Mouse (Mus musculus) G1E (cell line): ENCODE data around the gene Lsm14b. TPM values are rescaled to one million over a fixed set of nuclear protein-coding genes. Genes with fewer than 3 reads are reported as not detected.

Experiments used
- ATAC-seq: 2 replicates; pipeline ENCODE4 v1.8.0; 2016; ENCODE audit warnings: mild to moderate bottlenecking; ENCODE audit not compliant: insufficient number of reproducible peaks, poor library complexity, low FRiP score, severe bottlenecking; ENCODE audit errors: extremely low read depth
- DNase-seq: peaks from one replicate; pipeline ENCODE4 v3.0.0; 2012; ENCODE audit warnings: low spot score
- H3K27me3 ChIP-seq: 2 replicates; pipeline ENCODE4 v1.6.1; 2012; ENCODE audit warnings: mild to moderate bottlenecking, low read length, inconsistent platforms; ENCODE audit not compliant: insufficient read depth
- H3K36me3 ChIP-seq: replicated peaks from 2 replicates; pipeline ENCODE3; 2012; ENCODE audit warnings: mild to moderate bottlenecking, inconsistent platforms
- H3K4me1 ChIP-seq: 2 replicates; pipeline ENCODE4 v1.6.1; 2012; ENCODE audit warnings: low read depth, low read length, inconsistent platforms, mixed read lengths; ENCODE audit not compliant: insufficient read depth
- H3K4me3 ChIP-seq: 2 replicates; pipeline ENCODE4 v1.5.1; 2012; ENCODE audit warnings: low read depth, mild to moderate bottlenecking, inconsistent platforms, low read length, moderate library complexity, mixed read lengths
- H3K9me3 ChIP-seq: replicated peaks from 2 replicates; pipeline ENCODE4 v1.6.1; 2012; ENCODE audit warnings: inconsistent platforms
- CTCF ChIP-seq: IDR thresholded peaks from 2 replicates; pipeline ENCODE4 v1.5.1; 2012; ENCODE audit warnings: low read depth, low read length, inconsistent platforms, mixed read lengths
- GATA1 ChIP-seq: IDR thresholded peaks from 2 replicates; pipeline ENCODE4 v1.6.1; 2012; ENCODE audit warnings: borderline replicate concordance, low read length, inconsistent platforms, mixed read lengths
- GATA2 ChIP-seq: IDR thresholded peaks from 2 replicates; pipeline ENCODE4 v1.6.1; 2012; ENCODE audit warnings: low read depth, low read length, inconsistent platforms, borderline replicate concordance
- POLR2AphosphoS5 ChIP-seq: IDR thresholded peaks from 2 replicates; pipeline ENCODE4 v1.6.1; 2012; ENCODE audit warnings: low read depth, low read length, inconsistent platforms; ENCODE audit not compliant: insufficient replicate concordance
- TAL1 ChIP-seq: conservative IDR thresholded peaks from 2 replicates; pipeline ENCODE4 v1.6.1; 2012; ENCODE audit warnings: low read depth, low read length, inconsistent platforms, mixed read lengths
- polyA plus RNA-seq: library from polyadenylated mRNA; stranded (reverse); fragments of >175 nt; gene quantifications from 2 replicates; pipeline ENCODE4 v1.2.3, GENCODE M21; 2012
- total RNA-seq, 2 experiments: library from RNA; stranded (forward) in 1 of 2; stranded (reverse) in 1 of 2; fragments of 200-1000 nt in 1 of 2; fragments of >200 nt in 1 of 2; fragmentation: Nextera tagmentation in 1 of 2; gene quantifications; 2 replicates each; pipeline ENCODE4 v1.2.3; 2014 to 2017

Gene Lsm14b
- total and polyA plus RNA-seq, 3 experiments, result 27.5 to 44.4 (median 41.1) TPM

GRCm38 (mm10) chr2:180010686-180011085, 14.1 kb upstream of the Lsm14b start:
- no peak for DNase-seq
- Histone ChIP-seq H3K4me3 (no peak overlapping the region), H3K4me1 (no peaks in the 10 kb centered on the region), H3K9me3 (no peaks in the 10 kb centered on the region), H3K27me3 (peaks cover 39% of the 10 kb centered on the region), H3K36me3 (no peaks in the 10 kb centered on the region)
- no peak for ATAC-seq
- TF ChIP-seq POLR2AphosphoS5, result no peak
- TF ChIP-seq TAL1, result no peak
- TF ChIP-seq GATA2, result no peak
- TF ChIP-seq CTCF, result no peak

- Histone ChIP-seq H3K27me3 (peaks cover 35% of the 10 kb centered on the region), H3K36me3 (no peaks in the 10 kb centered on the region), H3K9me3 (no peaks in the 10 kb centered on the region), H3K4me1 (no peaks in the 10 kb centered on the region), H3K4me3 (no peak overlapping the region)
- no peak for TF ChIP-seq CTCF
- TF ChIP-seq GATA2, result no peak
- TF ChIP-seq TAL1, result no peak
- no peak for TF ChIP-seq GATA1
- no peak for TF ChIP-seq POLR2AphosphoS5
- DNase-seq (no peak), ATAC-seq (no peak)
These were observed 13.4 kb upstream of the Lsm14b start for GRCm38 (mm10) chr2:180011370-180011769.

GRCm38 (mm10) chr2:180013686-180014085, 11.1 kb upstream of the Lsm14b start:
- Histone ChIP-seq H3K27me3 (peaks cover 48% of the 10 kb centered on the region), H3K9me3 (no peaks in the 10 kb centered on the region), H3K4me1 (no peaks in the 10 kb centered on the region), H3K4me3 (no peak overlapping the region), H3K36me3 (no peaks in the 10 kb centered on the region)
- no peak for DNase-seq
- no peak for ATAC-seq
- TF ChIP-seq CTCF, result no peak

- no peaks in the 10 kb centered on the region for H3K9me3 ChIP-seq
- no peak overlapping the region for H3K4me3 ChIP-seq
- no peaks in the 10 kb centered on the region for H3K4me1 ChIP-seq
- peaks cover 85% of the 10 kb centered on the region for H3K27me3 ChIP-seq
- H3K36me3 ChIP-seq, result no peaks in the 10 kb centered on the region
- no peak for DNase-seq
- TF ChIP-seq POLR2AphosphoS5 (no peak), GATA1 (no peak)
- no peak for ATAC-seq
These were observed 7.2 kb upstream of the Lsm14b start for GRCm38 (mm10) chr2:180017632-180018031.

- TF ChIP-seq POLR2AphosphoS5 (no peak), CTCF (no peak), TAL1 (no peak), GATA1 (no peak)
- DNase-seq (no peak), ATAC-seq (no peak)
- Histone ChIP-seq H3K36me3 (no peaks in the 10 kb centered on the region), H3K4me1 (peaks cover 9% of the 10 kb centered on the region), H3K9me3 (no peaks in the 10 kb centered on the region), H3K4me3 (no peak overlapping the region), H3K27me3 (peaks cover 92% of the 10 kb centered on the region)
These were observed 6.2 kb upstream of the Lsm14b start for GRCm38 (mm10) chr2:180018573-180018972.

- ATAC-seq (no peak), DNase-seq (no peak)
- Histone ChIP-seq H3K27me3 (peaks cover 77% of the 10 kb centered on the region), H3K4me3 (no peak overlapping the region), H3K4me1 (peaks cover 17% of the 10 kb centered on the region), H3K9me3 (no peaks in the 10 kb centered on the region), H3K36me3 (no peaks in the 10 kb centered on the region)
- TF ChIP-seq TAL1 (no peak), CTCF (no peak), POLR2AphosphoS5 (no peak), GATA1 (no peak), GATA2 (no peak)
These were observed 4.6 kb upstream of the Lsm14b start for GRCm38 (mm10) chr2:180020091-180020661.

GRCm38 (mm10) chr2:180020919-180021318, 3.9 kb upstream of the Lsm14b start:
- ATAC-seq, result no peak
- no peak overlapping the region for H3K4me3 ChIP-seq
- H3K4me1 ChIP-seq, result peaks cover 23% of the 10 kb centered on the region
- H3K36me3 ChIP-seq, result no peaks in the 10 kb centered on the region
- H3K9me3 ChIP-seq, result no peaks in the 10 kb centered on the region
- peaks cover 70% of the 10 kb centered on the region for H3K27me3 ChIP-seq
- TF ChIP-seq CTCF (no peak), GATA1 (no peak), POLR2AphosphoS5 (no peak), TAL1 (no peak), GATA2 (no peak)
- no peak for DNase-seq
